Mouse (Mus musculus) E14TG2a.4 (cell line): ENCODE measurements around the gene Ciz1.
"Not testable (repeated sequence)": the region's sequence is repeated elsewhere in the genome, so short reads cannot be mapped to it uniquely, and the experiment has no call there.

Source experiments
- H3K27me3 ChIP-seq: 2 replicates; pipeline ENCODE4 v1.6.1; 2014; ENCODE audit warnings: low read length, control low read depth; ENCODE audit not compliant: insufficient read depth
- H3K36me3 ChIP-seq: 2 replicates; pipeline ENCODE4 v1.6.1; 2014; ENCODE audit warnings: low read length, control low read depth; ENCODE audit not compliant: insufficient read depth
- H3K4me1 ChIP-seq: replicated peaks from 2 replicates; pipeline ENCODE4 v1.6.1; 2014; ENCODE audit warnings: low read depth, low read length, control low read depth
- H3K4me3 ChIP-seq: replicated peaks from 2 replicates; pipeline ENCODE4 v1.5.1; 2014; ENCODE audit warnings: mild to moderate bottlenecking, low read length
- H3K9me3 ChIP-seq: 2 replicates; pipeline ENCODE4 v1.6.1; 2014; ENCODE audit warnings: low read length, control low read depth
- CTCF ChIP-seq: conservative IDR thresholded peaks from 2 replicates; pipeline ENCODE4 v1.5.1; 2014; ENCODE audit warnings: low read length
- NANOG ChIP-seq: IDR thresholded peaks from 2 replicates; pipeline ENCODE4 v1.6.1; 2014; ENCODE audit warnings: borderline replicate concordance, low read length, mixed read lengths
- POU5F1 ChIP-seq: IDR thresholded peaks from 2 replicates; pipeline ENCODE4 v1.6.1; 2014; ENCODE audit warnings: low read length, borderline replicate concordance

Ciz1 gene

DNA sequence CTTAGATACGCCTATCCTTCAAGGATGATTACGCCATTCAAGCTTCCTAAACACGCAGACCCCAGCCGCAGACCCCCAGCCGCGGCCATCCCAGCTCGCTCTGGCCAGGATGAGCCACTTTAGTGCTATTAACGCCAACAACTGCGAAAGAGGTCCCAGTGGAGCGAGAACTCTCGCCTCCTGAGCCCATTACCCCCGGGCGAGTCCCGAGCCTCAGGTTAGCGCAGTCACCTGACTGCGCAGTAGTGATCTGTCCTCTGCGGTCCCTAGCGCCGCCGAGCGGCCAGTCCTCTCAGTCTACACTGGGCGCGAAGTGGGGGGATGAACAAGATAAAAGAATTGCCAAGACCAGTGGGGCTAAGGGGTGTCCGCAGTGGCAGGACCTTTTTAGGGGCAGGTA is 9.3 kb downstream of the Ciz1 start:
- TF ChIP-seq CTCF (peak; percentile 47), NANOG (no peak)
- peaks cover 46% of the 10 kb centered on the region for H3K4me1 ChIP-seq
- H3K27me3 ChIP-seq = peaks cover 29% of the 10 kb centered on the region
- H3K36me3 ChIP-seq = no peaks in the 10 kb centered on the region
- H3K4me3 ChIP-seq = peak overlapping the region; percentile 75
- H3K9me3 ChIP-seq = no peaks in the 10 kb centered on the region

DNA sequence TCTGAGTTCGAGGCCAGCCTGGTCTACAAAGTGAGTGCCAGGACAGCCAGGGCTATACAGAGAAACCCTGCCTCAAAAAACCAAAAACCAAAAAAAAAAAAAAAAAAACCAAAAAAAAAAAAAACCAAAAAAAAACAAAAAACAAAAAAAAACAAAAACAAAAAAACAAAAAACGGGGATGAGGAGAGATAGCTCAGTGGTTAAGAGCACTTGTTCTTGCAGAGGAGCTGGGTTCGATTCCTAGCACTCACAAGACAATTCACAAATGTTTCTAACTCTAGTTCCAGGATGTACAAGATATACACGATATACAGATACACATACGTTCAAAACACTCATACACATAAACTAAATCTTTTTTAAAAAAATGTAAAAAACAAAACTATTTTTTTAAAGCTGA is 10.1 kb downstream of the Ciz1 start:
- H3K4me3 ChIP-seq = peak overlapping the region; percentile 89
- H3K9me3 ChIP-seq = not testable (repeated sequence)

DNA sequence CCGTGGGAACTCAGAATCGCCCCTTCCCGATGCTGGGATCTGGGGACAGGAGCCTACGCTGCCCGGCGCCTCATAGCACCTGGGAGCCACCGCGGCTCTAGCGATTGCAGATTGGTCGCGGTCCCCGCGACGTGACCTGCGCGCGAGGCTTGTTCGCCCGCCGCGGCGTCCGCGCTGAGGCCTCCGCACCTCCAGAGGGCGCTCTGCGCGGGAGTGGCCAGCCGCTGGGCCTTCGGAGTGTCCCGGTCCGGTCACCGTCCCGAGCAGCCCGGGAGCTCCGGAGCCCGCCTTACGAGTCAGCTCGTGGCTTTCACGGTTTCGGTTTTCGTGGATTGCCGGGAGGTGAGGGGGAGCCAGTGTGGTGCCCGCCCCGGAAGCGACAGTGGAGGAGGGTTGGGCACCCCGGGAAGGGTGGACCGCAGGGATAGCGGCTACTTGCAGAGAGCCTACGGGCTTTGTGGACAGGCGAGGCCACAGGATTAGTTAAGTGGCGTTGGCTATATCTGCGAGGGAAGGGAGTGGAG is 10.8 kb downstream of the Ciz1 start:
- Histone ChIP-seq H3K36me3 (peaks cover 6% of the 10 kb centered on the region), H3K9me3 (no peaks in the 10 kb centered on the region), H3K4me3 (peak overlapping the region; percentile 89), H3K27me3 (peaks cover 20% of the 10 kb centered on the region), H3K4me1 (peaks cover 38% of the 10 kb centered on the region)
- TF ChIP-seq CTCF (no peak; the same call in 1 of the 2 replicates), NANOG (no peak)

More for the DNA sequence above, 10.1 kb downstream of the Ciz1 start:
- H3K4me1 ChIP-seq = peaks cover 45% of the 10 kb centered on the region
- peaks cover 26% of the 10 kb centered on the region for H3K27me3 ChIP-seq
- not testable (repeated sequence) for H3K36me3 ChIP-seq

DNA sequence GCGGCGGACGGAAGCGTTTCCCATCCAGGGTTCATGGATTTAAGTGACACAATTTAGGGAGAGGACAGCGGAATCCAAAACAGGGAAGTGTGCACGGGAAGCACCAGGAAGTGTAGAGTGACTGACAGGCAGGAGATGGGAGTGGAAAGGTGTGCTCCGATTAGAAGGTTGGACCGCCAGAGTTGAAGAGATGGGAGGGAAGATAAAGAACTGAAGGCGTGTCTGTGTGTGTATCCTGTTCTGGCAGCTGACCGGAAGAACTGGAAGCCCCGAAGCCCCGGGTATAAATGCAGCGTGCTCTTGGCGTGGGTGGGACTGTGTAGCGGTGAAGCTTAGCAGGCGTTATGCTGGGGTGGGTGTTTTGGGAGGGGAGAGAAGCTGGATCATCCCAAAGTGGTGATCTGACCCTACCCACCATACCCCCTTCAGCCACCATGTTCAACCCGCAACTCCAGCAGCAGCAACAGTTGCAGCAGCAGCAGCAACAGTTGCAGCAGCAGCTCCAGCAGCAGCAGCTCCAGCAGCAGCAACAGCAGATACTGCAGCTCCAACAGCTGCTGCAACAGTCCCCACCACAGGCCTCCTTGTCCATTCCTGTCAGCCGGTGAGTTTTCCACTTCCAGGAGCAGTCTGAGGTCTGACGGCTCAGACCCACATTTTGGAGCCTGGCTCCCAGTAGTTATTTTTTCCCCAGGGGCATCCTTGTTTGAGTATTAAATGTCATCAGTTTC is 11.4 kb downstream of the Ciz1 start:
- H3K27me3 ChIP-seq = peaks cover 20% of the 10 kb centered on the region
- peaks cover 32% of the 10 kb centered on the region for H3K4me1 ChIP-seq
- H3K4me3 ChIP-seq = peak overlapping the region; percentile 89
- TF ChIP-seq NANOG (no peak), CTCF (no peak), POU5F1 (no peak)
- peaks cover 6% of the 10 kb centered on the region for H3K36me3 ChIP-seq
- no peaks in the 10 kb centered on the region for H3K9me3 ChIP-seq

- Histone ChIP-seq H3K27me3 (peaks cover 20% of the 10 kb centered on the region), H3K4me1 (peaks cover 31% of the 10 kb centered on the region), H3K4me3 (no peak overlapping the region), H3K36me3 (peaks cover 6% of the 10 kb centered on the region), H3K9me3 (no peaks in the 10 kb centered on the region)
- TF ChIP-seq POU5F1 (no peak), CTCF (no peak), NANOG (no peak)
These were observed 12.0 kb downstream of the Ciz1 start for GRCm38 (mm10) chr2:32364121-32364520.

DNA sequence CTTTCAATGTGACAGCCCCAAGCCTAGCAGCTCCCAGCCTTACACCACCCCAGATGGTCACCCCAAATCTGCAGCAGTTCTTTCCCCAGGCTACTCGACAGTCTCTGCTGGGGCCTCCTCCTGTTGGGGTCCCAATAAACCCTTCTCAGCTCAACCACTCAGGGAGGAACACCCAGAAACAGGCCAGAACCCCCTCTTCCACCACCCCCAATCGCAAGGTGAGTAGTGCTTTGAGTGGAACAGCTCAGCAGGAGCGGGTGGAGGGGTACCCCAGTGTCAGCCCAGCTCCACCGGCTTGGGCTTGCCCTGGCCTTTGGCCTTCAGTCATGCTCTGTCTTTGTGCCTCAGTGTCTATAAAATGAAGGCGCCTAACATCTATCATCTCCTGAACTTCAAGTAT is 15.2 kb downstream of the Ciz1 start:
- Histone ChIP-seq H3K27me3 (peaks cover 5% of the 10 kb centered on the region), H3K4me1 (peaks cover 23% of the 10 kb centered on the region), H3K4me3 (no peak overlapping the region), H3K36me3 (peaks cover 30% of the 10 kb centered on the region), H3K9me3 (no peaks in the 10 kb centered on the region)
- TF ChIP-seq POU5F1 (no peak), NANOG (no peak), CTCF (no peak)

- Histone ChIP-seq H3K4me1 (peaks cover 26% of the 10 kb centered on the region), H3K4me3 (no peak overlapping the region), H3K27me3 (peaks cover 2% of the 10 kb centered on the region), H3K9me3 (no peaks in the 10 kb centered on the region), H3K36me3 (peaks cover 80% of the 10 kb centered on the region)
- no peak for TF ChIP-seq POU5F1
- TF ChIP-seq CTCF = no peak
- TF ChIP-seq NANOG = no peak
These were observed 22.1 kb downstream of the Ciz1 start for GRCm38 (mm10) chr2:32374191-32374590.

GRCm38 (mm10) chr2:32375317-32375940 is 23.3 kb downstream of the Ciz1 start:
- Histone ChIP-seq H3K4me1 (peaks cover 26% of the 10 kb centered on the region), H3K36me3 (peaks cover 82% of the 10 kb centered on the region), H3K27me3 (peaks cover 14% of the 10 kb centered on the region), H3K9me3 (no peaks in the 10 kb centered on the region), H3K4me3 (no peak overlapping the region)
- TF ChIP-seq NANOG = no peak
- TF ChIP-seq POU5F1 = no peak
- no peak for TF ChIP-seq CTCF
